Mouse (Mus musculus): ENCODE measurements around the gene Golt1a. TPM values are rescaled to one million over a fixed set of nuclear protein-coding genes. Genes with fewer than 3 reads are reported as not detected.

Golt1a gene
- polyA plus RNA-seq (2015; fragmentation: Nextera tagmentation; extraction: Ambion mirVana), result not detected in 2 replicates

GRCm38 (mm10) chr1:133309652-133310267, at the start of gene Golt1a:
Gene Golt1a, plus strand, starts transcription at chr1:133309800.
- H3K4me3 ChIP-seq (ENCODE audit: low read depth, low read length), result no peak within 1 kb of the TSS
- no peak within 1 kb of the TSS for H3K27ac ChIP-seq (ENCODE audit: low read length)
- no peaks in the 10 kb centered on the region for H3K9me3 ChIP-seq (replicated peaks; ENCODE audit: control insufficient read depth, low read length, poor library complexity, severe bottlenecking)
- H3K4me1 ChIP-seq (ENCODE audit: control insufficient read depth, insufficient read depth, low read length), result peaks cover 7% of the 10 kb centered on the region
- H3K4me2 ChIP-seq (ENCODE audit: low read length), result no peak within 1 kb of the TSS
- H3K27me3 ChIP-seq (ENCODE audit: control insufficient read depth, insufficient read depth, low read depth, low read length), result no peaks in the 10 kb centered on the region
- no peak within 1 kb of the TSS for H3K9ac ChIP-seq (ENCODE audit: low read depth, low read length)
- 75% methylated on average over 14 of the region's 14 CpGs for WGBS
- no peak for ATAC-seq
- no peaks in the 10 kb centered on the region for H3K36me3 ChIP-seq (ENCODE audit: control insufficient read depth, insufficient read depth, low read length)

- Histone ChIP-seq H3K9me3 (replicated peaks; ENCODE audit: control insufficient read depth, low read length, poor library complexity, severe bottlenecking) (no peaks in the 10 kb centered on the region), H3K36me3 (ENCODE audit: control insufficient read depth, insufficient read depth, low read length) (peaks cover 11% of the 10 kb centered on the region), H3K4me3 (ENCODE audit: low read depth, low read length) (no peak overlapping the region), H3K9ac (ENCODE audit: low read depth, low read length) (no peak overlapping the region), H3K4me2 (ENCODE audit: low read length) (no peak overlapping the region), H3K4me1 (ENCODE audit: control insufficient read depth, insufficient read depth, low read length) (peaks cover 8% of the 10 kb centered on the region), H3K27ac (ENCODE audit: low read length) (no peak overlapping the region), H3K27me3 (ENCODE audit: control insufficient read depth, insufficient read depth, low read depth, low read length) (no peaks in the 10 kb centered on the region)
- WGBS, result 84% methylated on average over 6 of the region's 6 CpGs
- ATAC-seq, result no peak
Observed at GRCm38 (mm10) chr1:133262628-133263027, 47.0 kb upstream of the Golt1a start.

GRCm38 (mm10) chr1:133263134-133263533, 46.5 kb upstream of the Golt1a start:
- Histone ChIP-seq H3K9ac (ENCODE audit: low read depth, low read length) (no peak overlapping the region), H3K4me1 (ENCODE audit: control insufficient read depth, insufficient read depth, low read length) (peaks cover 9% of the 10 kb centered on the region), H3K36me3 (ENCODE audit: control insufficient read depth, insufficient read depth, low read length) (peaks cover 11% of the 10 kb centered on the region), H3K4me2 (ENCODE audit: low read length) (no peak overlapping the region), H3K27ac (ENCODE audit: low read length) (no peak overlapping the region), H3K9me3 (replicated peaks; ENCODE audit: control insufficient read depth, low read length, poor library complexity, severe bottlenecking) (no peaks in the 10 kb centered on the region), H3K27me3 (ENCODE audit: control insufficient read depth, insufficient read depth, low read depth, low read length) (no peaks in the 10 kb centered on the region), H3K4me3 (ENCODE audit: low read depth, low read length) (no peak overlapping the region)
- WGBS, result 95% methylated on average over 7 of the region's 7 CpGs
- ATAC-seq, result no peak

GRCm38 (mm10) chr1:133264367-133264766, 45.2 kb upstream of the Golt1a start:
- Histone ChIP-seq H3K36me3 (ENCODE audit: control insufficient read depth, insufficient read depth, low read length) (peaks cover 11% of the 10 kb centered on the region), H3K27me3 (ENCODE audit: control insufficient read depth, insufficient read depth, low read depth, low read length) (no peaks in the 10 kb centered on the region), H3K9ac (ENCODE audit: low read depth, low read length) (no peak overlapping the region)

GRCm38 (mm10) chr1:133265114-133265766, 44.4 kb upstream of the Golt1a start:
- Histone ChIP-seq H3K4me1 (ENCODE audit: control insufficient read depth, insufficient read depth, low read length) (peaks cover 8% of the 10 kb centered on the region), H3K36me3 (ENCODE audit: control insufficient read depth, insufficient read depth, low read length) (peaks cover 12% of the 10 kb centered on the region), H3K4me2 (ENCODE audit: low read length) (no peak overlapping the region), H3K4me3 (ENCODE audit: low read depth, low read length) (no peak overlapping the region), H3K9ac (ENCODE audit: low read depth, low read length) (no peak overlapping the region), H3K27me3 (ENCODE audit: control insufficient read depth, insufficient read depth, low read depth, low read length) (no peaks in the 10 kb centered on the region), H3K27ac (ENCODE audit: low read length) (no peak overlapping the region), H3K9me3 (replicated peaks; ENCODE audit: control insufficient read depth, low read length, poor library complexity, severe bottlenecking) (no peaks in the 10 kb centered on the region)
- no peak for ATAC-seq
- WGBS, result 72% methylated on average over 11 of the region's 11 CpGs

More at GRCm38 (mm10) chr1:133264367-133264766, 45.2 kb upstream of the Golt1a start:
- Histone ChIP-seq H3K4me1 (ENCODE audit: control insufficient read depth, insufficient read depth, low read length) (peaks cover 8% of the 10 kb centered on the region), H3K4me2 (ENCODE audit: low read length) (no peak overlapping the region), H3K9me3 (replicated peaks; ENCODE audit: control insufficient read depth, low read length, poor library complexity, severe bottlenecking) (no peaks in the 10 kb centered on the region), H3K27ac (ENCODE audit: low read length) (no peak overlapping the region), H3K4me3 (ENCODE audit: low read depth, low read length) (no peak overlapping the region)
- ATAC-seq, result no peak
- WGBS, result 48% methylated on average over 12 of the region's 12 CpGs

- H3K27me3 ChIP-seq (ENCODE audit: control insufficient read depth, insufficient read depth, low read depth, low read length), result no peaks in the 10 kb centered on the region
- no peak for ATAC-seq
- 35% methylated on average over 3 of the region's 3 CpGs for WGBS
- H3K9ac ChIP-seq (ENCODE audit: low read depth, low read length), result no peak overlapping the region
- H3K4me3 ChIP-seq (ENCODE audit: low read depth, low read length), result no peak overlapping the region
- no peak overlapping the region for H3K4me2 ChIP-seq (ENCODE audit: low read length)
- H3K9me3 ChIP-seq (replicated peaks; ENCODE audit: control insufficient read depth, low read length, poor library complexity, severe bottlenecking), result no peaks in the 10 kb centered on the region
- peaks cover 8% of the 10 kb centered on the region for H3K4me1 ChIP-seq (ENCODE audit: control insufficient read depth, insufficient read depth, low read length)
- peaks cover 18% of the 10 kb centered on the region for H3K36me3 ChIP-seq (ENCODE audit: control insufficient read depth, insufficient read depth, low read length)
- no peak overlapping the region for H3K27ac ChIP-seq (ENCODE audit: low read length)
Observed at GRCm38 (mm10) chr1:133267094-133267493, 42.5 kb upstream of the Golt1a start.

GRCm38 (mm10) chr1:133267813-133268492, 41.6 kb upstream of the Golt1a start:
- Histone ChIP-seq H3K4me1 (ENCODE audit: control insufficient read depth, insufficient read depth, low read length) (peaks cover 8% of the 10 kb centered on the region), H3K27ac (ENCODE audit: low read length) (peak overlapping the region; percentile 43), H3K9ac (ENCODE audit: low read depth, low read length) (peak overlapping the region; percentile 18; the same call in 1 of the 2 replicates), H3K4me3 (ENCODE audit: low read depth, low read length) (no peak overlapping the region), H3K27me3 (ENCODE audit: control insufficient read depth, insufficient read depth, low read depth, low read length) (no peaks in the 10 kb centered on the region), H3K9me3 (replicated peaks; ENCODE audit: control insufficient read depth, low read length, poor library complexity, severe bottlenecking) (no peaks in the 10 kb centered on the region), H3K4me2 (ENCODE audit: low read length) (no peak overlapping the region), H3K36me3 (ENCODE audit: control insufficient read depth, insufficient read depth, low read length) (peaks cover 18% of the 10 kb centered on the region)
- 11% methylated on average over 10 of the region's 10 CpGs for WGBS
- ATAC-seq, result peak; percentile 29; the same call in 1 of the 2 replicates

GRCm38 (mm10) chr1:133268503-133268902, 41.1 kb upstream of the Golt1a start:
- Histone ChIP-seq H3K27me3 (ENCODE audit: control insufficient read depth, insufficient read depth, low read depth, low read length) (no peaks in the 10 kb centered on the region), H3K36me3 (ENCODE audit: control insufficient read depth, insufficient read depth, low read length) (peaks cover 18% of the 10 kb centered on the region), H3K9ac (ENCODE audit: low read depth, low read length) (peak overlapping the region; percentile 18; the same call in 1 of the 2 replicates), H3K4me3 (ENCODE audit: low read depth, low read length) (no peak overlapping the region), H3K4me1 (ENCODE audit: control insufficient read depth, insufficient read depth, low read length) (peaks cover 8% of the 10 kb centered on the region), H3K27ac (ENCODE audit: low read length) (peak overlapping the region; percentile 12; the same call in 1 of the 2 replicates), H3K4me2 (ENCODE audit: low read length) (no peak overlapping the region), H3K9me3 (replicated peaks; ENCODE audit: control insufficient read depth, low read length, poor library complexity, severe bottlenecking) (no peaks in the 10 kb centered on the region)
- WGBS, result 69% methylated on average over 3 of the region's 3 CpGs
- no peak for ATAC-seq

GRCm38 (mm10) chr1:133270336-133270735, 39.3 kb upstream of the Golt1a start:
- ATAC-seq, result no peak
- H3K27ac ChIP-seq (ENCODE audit: low read length), result no peak overlapping the region
- H3K9me3 ChIP-seq (replicated peaks; ENCODE audit: control insufficient read depth, low read length, poor library complexity, severe bottlenecking), result no peaks in the 10 kb centered on the region
- 58% methylated on average over 6 of the region's 6 CpGs for WGBS
- H3K36me3 ChIP-seq (ENCODE audit: control insufficient read depth, insufficient read depth, low read length), result peaks cover 20% of the 10 kb centered on the region
- H3K27me3 ChIP-seq (ENCODE audit: control insufficient read depth, insufficient read depth, low read depth, low read length), result no peaks in the 10 kb centered on the region
- H3K4me2 ChIP-seq (ENCODE audit: low read length), result no peak overlapping the region
- H3K4me1 ChIP-seq (ENCODE audit: control insufficient read depth, insufficient read depth, low read length), result peaks cover 8% of the 10 kb centered on the region
- H3K4me3 ChIP-seq (ENCODE audit: low read depth, low read length), result no peak overlapping the region
- no peak overlapping the region for H3K9ac ChIP-seq (ENCODE audit: low read depth, low read length)
